Mouse (Mus musculus) liver, embryonic 16.5 days (tissue): ENCODE data around the gene Myo16. TPM values are rescaled to one million over a fixed set of nuclear protein-coding genes. Genes with fewer than 3 reads are reported as not detected.

Experiments used
- ATAC-seq: fragments of 200-750 bp; cut with Nextera tagmentation; 2 replicates; pipeline ENCODE4 v1.8.0; 2017; ENCODE audit warnings: low read depth, mild to moderate bottlenecking, moderate number of reproducible peaks, moderate library complexity
- H3K27ac ChIP-seq: fragments of 300-500 bp; sonication (generic); 2 replicates; pipeline ENCODE4 v1.5.1; 2014; ENCODE audit warnings: mild to moderate bottlenecking, low read length
- H3K27me3 ChIP-seq: fragments of 300-500 bp; sonication (generic); 2 replicates; pipeline ENCODE4 v1.6.1; 2014; ENCODE audit warnings: low read depth, low read length, mixed read lengths; ENCODE audit not compliant: control insufficient read depth, insufficient read depth
- H3K36me3 ChIP-seq: fragments of 300-500 bp; sonication (generic); 2 replicates; pipeline ENCODE4 v1.6.1; 2014; ENCODE audit warnings: mild to moderate bottlenecking; ENCODE audit not compliant: control insufficient read depth, insufficient read depth
- H3K4me1 ChIP-seq: fragments of 300-500 bp; sonication (generic); 2 replicates; pipeline ENCODE4 v1.6.1; 2014; ENCODE audit warnings: low read depth, low read length, mixed read lengths; ENCODE audit not compliant: control insufficient read depth
- H3K4me2 ChIP-seq: fragments of 300-500 bp; sonication (generic); 2 replicates; pipeline ENCODE4 v1.6.1; 2014; ENCODE audit warnings: low read depth, low read length, mixed read lengths
- H3K4me3 ChIP-seq: fragments of 300-500 bp; sonication (generic); 2 replicates; pipeline ENCODE4 v1.5.1; 2014; ENCODE audit warnings: low read depth, mild to moderate bottlenecking, low read length
- H3K9ac ChIP-seq: fragments of 300-500 bp; sonication (generic); 2 replicates; pipeline ENCODE4 v1.6.1; 2014; ENCODE audit warnings: low read depth, low read length
- H3K9me3 ChIP-seq: fragments of 300-500 bp; sonication (generic); replicated peaks from 2 replicates; pipeline ENCODE4 v1.6.1; 2016; ENCODE audit warnings: low read length; ENCODE audit not compliant: control insufficient read depth
- WGBS: fragments of 180-500 bp; shearing (Covaris S2); extraction: QIAGEN DNeasy Blood & Tissue Kit; methylation state at CpG from one replicate; pipeline ENCODE4 v1.1.7; 2014; ENCODE audit not compliant: insufficient replicate concordance; 5-methylcytosine and 5-hydroxymethylcytosine counted together
- polyA plus RNA-seq: library from polyadenylated mRNA; unstranded; fragments of >200 nt; fragmentation: Nextera tagmentation; extraction: Ambion mirVana; gene quantifications from 2 replicates; pipeline ENCODE4 v1.2.1, GENCODE M21; 2015

Gene Myo16
- polyA plus RNA-seq, 1 experiment from 2014 or later = 0.02 TPM

GRCm38 (mm10) chr8:10418971-10419370 lies 265.3 kb downstream of the Myo16 start:
- Histone ChIP-seq H3K36me3 (no peaks in the 10 kb centered on the region), H3K27ac (no peak overlapping the region), H3K27me3 (no peaks in the 10 kb centered on the region), H3K4me3 (no peak overlapping the region), H3K9me3 (no peaks in the 10 kb centered on the region), H3K4me2 (no peak overlapping the region), H3K9ac (no peak overlapping the region), H3K4me1 (no peaks in the 10 kb centered on the region)
- 50% methylated on average over 7 of the region's 7 CpGs for WGBS
- ATAC-seq = no peak

- no peak for ATAC-seq
- no peak overlapping the region for H3K4me3 ChIP-seq
- 58% methylated on average over 4 of the region's 4 CpGs for WGBS
- no peaks in the 10 kb centered on the region for H3K4me1 ChIP-seq
- no peaks in the 10 kb centered on the region for H3K9me3 ChIP-seq
- no peak overlapping the region for H3K27ac ChIP-seq
- H3K36me3 ChIP-seq = no peaks in the 10 kb centered on the region
- H3K27me3 ChIP-seq = no peaks in the 10 kb centered on the region
- H3K4me2 ChIP-seq = no peak overlapping the region
- H3K9ac ChIP-seq = no peak overlapping the region
These were observed 266.0 kb downstream of the Myo16 start for GRCm38 (mm10) chr8:10419726-10420125.

GRCm38 (mm10) chr8:10420551-10420950 lies 266.8 kb downstream of the Myo16 start:
- Histone ChIP-seq H3K4me2 (no peak overlapping the region), H3K9me3 (no peaks in the 10 kb centered on the region), H3K36me3 (no peaks in the 10 kb centered on the region), H3K27me3 (no peaks in the 10 kb centered on the region), H3K4me1 (no peaks in the 10 kb centered on the region), H3K9ac (no peak overlapping the region), H3K4me3 (no peak overlapping the region), H3K27ac (no peak overlapping the region)
- 55% methylated on average over 6 of the region's 6 CpGs for WGBS
- ATAC-seq = no peak

DNA sequence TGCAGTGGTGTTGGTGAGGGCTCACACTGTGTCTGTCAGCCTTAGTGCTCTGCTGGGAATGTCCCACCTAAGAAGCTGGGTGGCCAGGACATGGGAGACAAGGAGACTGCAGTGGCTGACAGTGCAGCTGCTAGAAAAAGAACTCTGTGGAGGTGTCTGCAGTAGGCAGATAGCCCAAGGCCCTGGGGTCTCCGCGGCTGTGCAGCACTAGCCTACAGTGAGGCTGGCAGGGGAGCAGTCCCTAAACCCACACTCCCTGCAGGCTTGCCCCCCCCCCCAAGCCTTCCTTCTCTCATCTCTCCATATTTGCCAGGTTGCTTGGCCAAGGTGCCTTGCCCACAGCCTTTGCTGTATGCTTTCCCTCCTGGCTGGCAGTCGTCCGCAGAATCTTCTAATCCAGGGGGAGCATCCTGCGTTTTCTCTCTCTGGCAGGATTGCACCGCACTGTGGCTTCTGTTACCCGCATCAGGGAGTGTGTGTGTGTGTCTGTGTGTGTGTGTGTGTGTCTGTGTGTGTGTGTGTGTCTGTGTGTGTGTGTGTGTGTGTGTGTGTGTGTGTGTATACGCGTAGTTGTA lies 267.9 kb downstream of the Myo16 start:
- Histone ChIP-seq H3K4me3 (no peak overlapping the region), H3K9me3 (no peaks in the 10 kb centered on the region), H3K4me1 (no peaks in the 10 kb centered on the region), H3K36me3 (no peaks in the 10 kb centered on the region), H3K27me3 (no peaks in the 10 kb centered on the region), H3K4me2 (no peak overlapping the region), H3K27ac (no peak overlapping the region), H3K9ac (no peak overlapping the region)
- ATAC-seq = no peak
- WGBS = 84% methylated on average over 9 of the region's 9 CpGs

DNA sequence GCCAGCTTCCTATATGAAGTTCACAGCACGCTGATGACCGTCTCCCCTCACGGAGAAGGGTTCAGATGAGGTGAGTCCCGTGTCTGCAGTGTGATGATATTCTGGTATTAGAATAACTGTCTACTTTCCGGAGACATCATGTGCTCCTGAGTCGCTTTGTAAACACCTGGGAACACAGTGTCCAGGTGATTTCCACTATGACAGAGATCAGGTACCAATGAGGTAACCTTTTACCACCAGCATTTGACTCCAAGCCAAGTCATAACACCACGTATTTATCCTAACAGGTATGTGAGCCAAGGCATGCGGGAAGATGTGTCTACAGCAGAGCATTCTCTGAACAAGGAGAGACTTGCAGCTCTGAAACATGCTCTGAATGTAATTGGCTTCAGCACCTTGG lies 281.8 kb downstream of the Myo16 start:
- ATAC-seq = no peak
- Histone ChIP-seq H3K9ac (no peak overlapping the region), H3K9me3 (no peaks in the 10 kb centered on the region), H3K27ac (no peak overlapping the region), H3K4me2 (no peak overlapping the region), H3K36me3 (no peaks in the 10 kb centered on the region), H3K4me1 (no peaks in the 10 kb centered on the region), H3K27me3 (no peaks in the 10 kb centered on the region), H3K4me3 (no peak overlapping the region)
- 63% methylated on average over 8 of the region's 8 CpGs for WGBS

- Histone ChIP-seq H3K4me2 (no peak overlapping the region), H3K27me3 (no peaks in the 10 kb centered on the region), H3K9me3 (no peaks in the 10 kb centered on the region), H3K36me3 (no peaks in the 10 kb centered on the region), H3K4me1 (no peaks in the 10 kb centered on the region), H3K27ac (no peak overlapping the region), H3K9ac (no peak overlapping the region), H3K4me3 (no peak overlapping the region)
- WGBS = 16% methylated on average over 11 of the region's 11 CpGs
- no peak for ATAC-seq
These were observed 285.1 kb downstream of the Myo16 start for GRCm38 (mm10) chr8:10438772-10439171.

DNA sequence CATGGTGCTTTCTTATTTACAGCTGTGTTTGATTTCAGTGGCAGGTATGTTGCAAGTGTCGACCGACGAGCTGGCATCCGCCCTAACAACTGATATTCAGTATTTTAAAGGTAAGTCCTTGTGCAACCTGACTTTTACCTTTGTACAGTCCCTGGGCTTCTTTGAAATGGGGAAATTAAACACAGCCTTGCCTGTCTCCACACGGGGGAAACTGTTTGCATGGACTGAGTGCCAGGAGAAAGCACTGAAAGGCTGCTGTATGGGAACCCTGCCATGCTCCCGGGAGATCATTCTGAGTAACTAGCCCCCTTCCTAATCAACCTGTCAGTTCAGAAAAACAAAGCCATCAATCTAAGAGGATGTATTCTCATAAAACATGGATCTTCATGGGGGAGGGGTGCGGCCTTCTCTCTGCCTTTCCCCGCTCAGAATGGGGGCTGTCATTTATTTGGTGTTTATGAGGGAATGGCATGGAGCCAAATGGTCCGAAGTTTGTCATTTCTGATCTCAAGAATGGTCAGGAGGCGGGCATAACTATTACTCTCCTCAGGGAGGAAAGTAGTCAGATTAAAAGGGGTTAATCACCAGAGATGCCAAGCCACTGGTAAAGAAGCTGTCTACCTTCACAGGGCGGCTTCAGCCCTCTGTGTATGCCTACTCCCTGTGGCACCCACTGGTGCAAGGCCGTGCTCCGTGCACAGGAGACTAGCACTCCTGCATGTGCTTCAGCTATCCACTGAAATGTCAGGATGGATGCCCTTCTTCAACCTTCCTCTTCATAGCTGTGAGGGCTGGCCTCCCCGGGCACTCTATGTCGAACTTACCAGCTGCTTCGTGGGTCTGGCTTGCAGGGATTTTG lies 286.1 kb downstream of the Myo16 start:
- no peak overlapping the region for H3K27ac ChIP-seq
- no peaks in the 10 kb centered on the region for H3K4me1 ChIP-seq
- no peaks in the 10 kb centered on the region for H3K36me3 ChIP-seq
- 50% methylated on average over 16 of the region's 16 CpGs for WGBS
- H3K4me2 ChIP-seq = no peak overlapping the region
- peak; percentile 62; the same call in 1 of the 2 replicates for ATAC-seq
- no peaks in the 10 kb centered on the region for H3K9me3 ChIP-seq
- H3K27me3 ChIP-seq = no peaks in the 10 kb centered on the region
- no peak overlapping the region for H3K4me3 ChIP-seq
- no peak overlapping the region for H3K9ac ChIP-seq

- 53% methylated on average over 3 of the region's 3 CpGs for WGBS
- Histone ChIP-seq H3K36me3 (no peaks in the 10 kb centered on the region), H3K4me2 (no peak overlapping the region), H3K27me3 (no peaks in the 10 kb centered on the region), H3K27ac (no peak overlapping the region), H3K9ac (no peak overlapping the region), H3K4me1 (no peaks in the 10 kb centered on the region), H3K4me3 (no peak overlapping the region), H3K9me3 (no peaks in the 10 kb centered on the region)
- ATAC-seq = no peak
These were observed 288.9 kb downstream of the Myo16 start for GRCm38 (mm10) chr8:10442562-10442961.

- no peaks in the 10 kb centered on the region for H3K4me1 ChIP-seq
- no peak overlapping the region for H3K27ac ChIP-seq
- no peak overlapping the region for H3K4me2 ChIP-seq
- H3K9me3 ChIP-seq = no peaks in the 10 kb centered on the region
- WGBS = 70% methylated on average over 7 of the region's 7 CpGs
- H3K27me3 ChIP-seq = no peaks in the 10 kb centered on the region
- no peak overlapping the region for H3K4me3 ChIP-seq
- no peak overlapping the region for H3K9ac ChIP-seq
- no peaks in the 10 kb centered on the region for H3K36me3 ChIP-seq
- no peak for ATAC-seq
These were observed 291.3 kb downstream of the Myo16 start for GRCm38 (mm10) chr8:10445011-10445410.
